Mouse (Mus musculus): ENCODE data around the gene Scarb2. TPM values are rescaled to one million over a fixed set of nuclear protein-coding genes. Genes with fewer than 3 reads are reported as not detected.
A peak's percentile ranks its signal among the peaks of the same experiment; 100 is the strongest.

Scarb2 gene
- polyA plus RNA-seq, 1 experiment: 62.1 TPM

GRCm38 (mm10) chr5:92467102-92467766, 39.4 kb downstream of the Scarb2 start:
- no peak overlapping the region for H3K27ac ChIP-seq (ENCODE audit: insufficient read depth, low read length)
- H3K27me3 ChIP-seq (ENCODE audit: control insufficient read depth, insufficient read depth, low read length, poor library complexity, severe bottlenecking): no peaks in the 10 kb centered on the region
- no peak overlapping the region for H3K4me3 ChIP-seq (ENCODE audit: low read depth, low read length)

GRCm38 (mm10) chr5:92465511-92465910, 41.1 kb downstream of the Scarb2 start:
- H3K27ac ChIP-seq (ENCODE audit: insufficient read depth, low read length): no peak overlapping the region
- H3K27me3 ChIP-seq (ENCODE audit: control insufficient read depth, insufficient read depth, low read length, poor library complexity, severe bottlenecking): no peaks in the 10 kb centered on the region
- no peak overlapping the region for H3K4me3 ChIP-seq (ENCODE audit: low read depth, low read length)
- H3K9ac ChIP-seq (ENCODE audit: low read depth, poor library complexity, severe bottlenecking): no peak overlapping the region
- H3K9me3 ChIP-seq (replicated peaks; ENCODE audit: control insufficient read depth, insufficient read depth, low read length, poor library complexity, severe bottlenecking): no peaks in the 10 kb centered on the region
- peaks cover 3% of the 10 kb centered on the region for H3K36me3 ChIP-seq (ENCODE audit: control insufficient read depth, insufficient read depth, low read length, poor library complexity, severe bottlenecking)
- no peaks in the 10 kb centered on the region for H3K4me1 ChIP-seq (ENCODE audit: control insufficient read depth, insufficient read depth, low read length)
- TF ChIP-seq POLR2A (IDR thresholded peaks at IDR 0.05; ENCODE audit: insufficient read depth, low read length) (no peak), CTCF (IDR thresholded peaks at IDR 0.05; ENCODE audit: low read depth, low read length) (no peak), EP300 (IDR thresholded peaks at IDR 0.05; ENCODE audit: insufficient read depth, low read depth, low read length) (no peak)

More at GRCm38 (mm10) chr5:92467102-92467766, 39.4 kb downstream of the Scarb2 start:
- Histone ChIP-seq H3K4me1 (ENCODE audit: control insufficient read depth, insufficient read depth, low read length) (no peaks in the 10 kb centered on the region), H3K36me3 (ENCODE audit: control insufficient read depth, insufficient read depth, low read length, poor library complexity, severe bottlenecking) (peaks cover 3% of the 10 kb centered on the region; the same call in 1 of the 2 replicates), H3K9me3 (replicated peaks; ENCODE audit: control insufficient read depth, insufficient read depth, low read length, poor library complexity, severe bottlenecking) (peaks cover 4% of the 10 kb centered on the region; the same call in 1 of the 2 replicates), H3K9ac (ENCODE audit: low read depth, poor library complexity, severe bottlenecking) (no peak overlapping the region)
- TF ChIP-seq EP300 (IDR thresholded peaks at IDR 0.05; ENCODE audit: insufficient read depth, low read depth, low read length) (no peak), POLR2A (IDR thresholded peaks at IDR 0.05; ENCODE audit: insufficient read depth, low read length) (no peak)

- Histone ChIP-seq H3K9me3 (replicated peaks; ENCODE audit: control insufficient read depth, insufficient read depth, low read length, poor library complexity, severe bottlenecking) (no peaks in the 10 kb centered on the region), H3K27me3 (ENCODE audit: control insufficient read depth, insufficient read depth, low read length, poor library complexity, severe bottlenecking) (no peaks in the 10 kb centered on the region), H3K4me1 (ENCODE audit: control insufficient read depth, insufficient read depth, low read length) (no peaks in the 10 kb centered on the region), H3K9ac (ENCODE audit: low read depth, poor library complexity, severe bottlenecking) (no peak overlapping the region), H3K4me3 (ENCODE audit: low read depth, low read length) (no peak overlapping the region), H3K36me3 (ENCODE audit: control insufficient read depth, insufficient read depth, low read length, poor library complexity, severe bottlenecking) (peaks cover 8% of the 10 kb centered on the region), H3K27ac (ENCODE audit: insufficient read depth, low read length) (no peak overlapping the region)
- TF ChIP-seq POLR2A (IDR thresholded peaks at IDR 0.05; ENCODE audit: insufficient read depth, low read length) (no peak), CTCF (IDR thresholded peaks at IDR 0.05; ENCODE audit: low read depth, low read length) (peak; percentile 81)
Observed at GRCm38 (mm10) chr5:92461321-92461720, 45.3 kb downstream of the Scarb2 start.

GRCm38 (mm10) chr5:92458726-92459125, 47.9 kb downstream of the Scarb2 start:
- no peaks in the 10 kb centered on the region for H3K27me3 ChIP-seq (ENCODE audit: control insufficient read depth, insufficient read depth, low read length, poor library complexity, severe bottlenecking)
- no peaks in the 10 kb centered on the region for H3K4me1 ChIP-seq (ENCODE audit: control insufficient read depth, insufficient read depth, low read length)
- H3K9ac ChIP-seq (ENCODE audit: low read depth, poor library complexity, severe bottlenecking): no peak overlapping the region
- no peak overlapping the region for H3K4me3 ChIP-seq (ENCODE audit: low read depth, low read length)
- peaks cover 18% of the 10 kb centered on the region for H3K36me3 ChIP-seq (ENCODE audit: control insufficient read depth, insufficient read depth, low read length, poor library complexity, severe bottlenecking)
- TF ChIP-seq EP300 (IDR thresholded peaks at IDR 0.05; ENCODE audit: insufficient read depth, low read depth, low read length): no peak
- no peak for TF ChIP-seq POLR2A (IDR thresholded peaks at IDR 0.05; ENCODE audit: insufficient read depth, low read length)
- no peak overlapping the region for H3K27ac ChIP-seq (ENCODE audit: insufficient read depth, low read length)
- H3K9me3 ChIP-seq (replicated peaks; ENCODE audit: control insufficient read depth, insufficient read depth, low read length, poor library complexity, severe bottlenecking): no peaks in the 10 kb centered on the region

GRCm38 (mm10) chr5:92457410-92457809, 49.2 kb downstream of the Scarb2 start:
- H3K36me3 ChIP-seq (ENCODE audit: control insufficient read depth, insufficient read depth, low read length, poor library complexity, severe bottlenecking): peaks cover 19% of the 10 kb centered on the region
- H3K27ac ChIP-seq (ENCODE audit: insufficient read depth, low read length): no peak overlapping the region

GRCm38 (mm10) chr5:92452876-92453275, 53.8 kb downstream of the Scarb2 start:
- no peaks in the 10 kb centered on the region for H3K4me1 ChIP-seq (ENCODE audit: control insufficient read depth, insufficient read depth, low read length)
- peaks cover 47% of the 10 kb centered on the region for H3K36me3 ChIP-seq (ENCODE audit: control insufficient read depth, insufficient read depth, low read length, poor library complexity, severe bottlenecking)
- no peaks in the 10 kb centered on the region for H3K9me3 ChIP-seq (replicated peaks; ENCODE audit: control insufficient read depth, insufficient read depth, low read length, poor library complexity, severe bottlenecking)
- no peaks in the 10 kb centered on the region for H3K27me3 ChIP-seq (ENCODE audit: control insufficient read depth, insufficient read depth, low read length, poor library complexity, severe bottlenecking)
- TF ChIP-seq EP300 (IDR thresholded peaks at IDR 0.05; ENCODE audit: insufficient read depth, low read depth, low read length): no peak
- TF ChIP-seq CTCF (IDR thresholded peaks at IDR 0.05; ENCODE audit: low read depth, low read length): no peak
- TF ChIP-seq POLR2A (IDR thresholded peaks at IDR 0.05; ENCODE audit: insufficient read depth, low read length): no peak
- H3K27ac ChIP-seq (ENCODE audit: insufficient read depth, low read length): no peak overlapping the region
- H3K9ac ChIP-seq (ENCODE audit: low read depth, poor library complexity, severe bottlenecking): no peak overlapping the region
- no peak overlapping the region for H3K4me3 ChIP-seq (ENCODE audit: low read depth, low read length)

More at GRCm38 (mm10) chr5:92457410-92457809, 49.2 kb downstream of the Scarb2 start:
- Histone ChIP-seq H3K9ac (ENCODE audit: low read depth, poor library complexity, severe bottlenecking) (no peak overlapping the region), H3K4me3 (ENCODE audit: low read depth, low read length) (no peak overlapping the region), H3K4me1 (ENCODE audit: control insufficient read depth, insufficient read depth, low read length) (no peaks in the 10 kb centered on the region), H3K27me3 (ENCODE audit: control insufficient read depth, insufficient read depth, low read length, poor library complexity, severe bottlenecking) (no peaks in the 10 kb centered on the region), H3K9me3 (replicated peaks; ENCODE audit: control insufficient read depth, insufficient read depth, low read length, poor library complexity, severe bottlenecking) (no peaks in the 10 kb centered on the region)
- no peak for TF ChIP-seq POLR2A (IDR thresholded peaks at IDR 0.05; ENCODE audit: insufficient read depth, low read length)
- TF ChIP-seq CTCF (IDR thresholded peaks at IDR 0.05; ENCODE audit: low read depth, low read length): no peak
- no peak for TF ChIP-seq EP300 (IDR thresholded peaks at IDR 0.05; ENCODE audit: insufficient read depth, low read depth, low read length)

Data from ES-Bruce4 (cell line).